8 mouse cellular contexts compared by ENCODE assay signal in the genomic region with DNA sequence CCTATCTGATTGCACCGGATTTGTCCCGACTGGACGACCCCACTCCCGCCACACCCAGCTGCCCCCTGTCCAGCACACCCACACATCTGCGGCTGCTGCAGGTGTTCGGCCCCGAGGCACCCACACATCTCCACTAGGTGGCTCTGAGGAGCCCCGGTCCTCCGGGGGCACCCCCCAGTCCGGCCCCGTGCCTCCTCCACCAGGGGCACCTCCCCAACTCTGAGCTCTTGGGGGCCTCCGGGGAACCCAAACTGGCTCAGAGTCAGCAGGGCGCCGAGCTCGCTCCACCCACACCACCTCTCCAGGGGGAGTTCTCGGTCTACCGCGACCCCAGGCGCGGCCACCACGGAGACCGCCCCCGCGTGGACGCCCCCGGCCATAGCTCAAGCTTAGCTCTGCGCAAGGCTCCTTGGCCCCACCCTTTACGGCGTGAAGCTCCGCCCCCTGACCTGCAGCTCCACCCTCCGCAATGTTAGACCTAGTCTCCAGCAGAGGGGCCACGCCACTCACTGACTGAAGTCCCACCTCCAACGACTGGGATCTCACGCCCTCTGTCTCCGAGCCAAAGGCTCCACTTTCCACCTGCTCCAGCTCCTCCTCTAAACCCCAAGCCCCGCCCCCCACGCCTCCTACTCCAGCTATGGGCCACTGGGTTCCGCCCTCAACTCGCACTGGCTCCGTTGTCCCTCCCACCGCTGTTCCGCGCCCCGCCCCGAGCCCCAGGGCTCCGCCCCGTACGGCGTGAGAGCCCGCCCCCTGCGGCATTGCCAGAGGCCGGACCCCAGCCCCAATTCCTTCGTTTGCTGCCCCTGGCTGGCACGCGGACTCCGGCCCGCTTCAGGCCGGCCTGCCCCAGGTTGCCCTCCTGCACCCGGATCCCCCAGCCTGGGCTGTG. TPM values are rescaled to one million over a fixed set of nuclear protein-coding genes. Genes with fewer than 3 reads are reported as not detected.
A peak's percentile ranks its signal among the peaks of the same experiment; 100 is the strongest.
DNase-seq lines count a peak whose midpoint lies in the region; ATAC-seq and TF ChIP-seq lines count a peak whose summit lies in the region.

No protein-coding gene starts in this region.

- peak; percentile 31; the same call in 1 of the 2 replicates for TF ChIP-seq POLR2A in bone marrow, adult 2 months (IDR thresholded peaks at IDR 0.05; ENCODE audit: borderline replicate concordance, control insufficient read depth, low read depth, low read length)
- TF ChIP-seq POLR2A in limb, embryonic 14.5 days (IDR thresholded peaks at IDR 0.05; ENCODE audit: borderline replicate concordance, extremely low read depth, insufficient read depth, insufficient read length), result peak; percentile 71; the same call in 1 of the 2 replicates

- peak overlapping the region; percentile 73 for H3K4me3 ChIP-seq in bone marrow, adult 2 months (replicated peaks; ENCODE audit: control insufficient read depth, low read depth, low read length)
- H3K4me3 ChIP-seq in embryonic facial prominence, embryonic 15.5 days (replicated peaks), result peak overlapping the region; percentile 71
- peak overlapping the region; percentile 69 for H3K4me3 ChIP-seq in limb, embryonic 14.5 days (replicated peaks; ENCODE audit: low read length)
- H3K4me3 ChIP-seq in midbrain, postnatal 0 days (ENCODE audit: low read depth, low read length), result peak overlapping the region; percentile 65

- peak; percentile 58 for TF ChIP-seq CTCF in bone marrow, adult 2 months (IDR thresholded peaks at IDR 0.05; ENCODE audit: control insufficient read depth, insufficient read depth, low read length)
- peak; percentile 71 for TF ChIP-seq CTCF in midbrain, postnatal 0 days (IDR thresholded peaks at IDR 0.05)

- peaks cover 3% of the 10 kb centered on the region; the same call in 1 of the 2 replicates for H3K4me1 ChIP-seq in bone marrow, adult 2 months (ENCODE audit: control insufficient read depth, insufficient read depth, low read length)
- peaks cover 52% of the 10 kb centered on the region for H3K4me1 ChIP-seq in embryonic facial prominence, embryonic 15.5 days
- peaks cover 21% of the 10 kb centered on the region for H3K4me1 ChIP-seq in limb, embryonic 14.5 days (ENCODE audit: control insufficient read depth, insufficient read depth, low read length)
- peaks cover 19% of the 10 kb centered on the region; the same call in 1 of the 2 replicates for H3K4me1 ChIP-seq in midbrain, postnatal 0 days (ENCODE audit: insufficient read depth, low read length)

- 2% methylated on average over 59 of the region's 59 CpGs for WGBS in bone marrow, adult 2 months
- under 1% methylated on average over 59 of the region's 59 CpGs for WGBS in embryonic facial prominence, embryonic 15.5 days
- under 1% methylated on average over 48 of the region's 59 CpGs for WGBS in limb, embryonic 14.5 days
- WGBS in midbrain, postnatal 0 days, result 1% methylated on average over 56 of the region's 59 CpGs

- H3K9me3 ChIP-seq in embryonic facial prominence, embryonic 15.5 days (replicated peaks), result no peaks in the 10 kb centered on the region
- no peaks in the 10 kb centered on the region for H3K9me3 ChIP-seq in limb, embryonic 14.5 days (ENCODE audit: control insufficient read depth, low read length)
- H3K9me3 ChIP-seq in midbrain, postnatal 0 days (ENCODE audit: low read length), result no peaks in the 10 kb centered on the region

- peaks cover 30% of the 10 kb centered on the region for H3K36me3 ChIP-seq in embryonic facial prominence, embryonic 15.5 days
- H3K36me3 ChIP-seq in limb, embryonic 14.5 days (ENCODE audit: control insufficient read depth, insufficient read depth, low read length), result peaks cover 38% of the 10 kb centered on the region
- H3K36me3 ChIP-seq in midbrain, postnatal 0 days (ENCODE audit: insufficient read depth, low read length), result peaks cover 20% of the 10 kb centered on the region

- peak; percentile 100 for DNase-seq in 416B (ENCODE audit: low read depth)
- peak; percentile 99 for DNase-seq in heart, adult 8-10 months (ENCODE audit: low spot score)
- DNase-seq in kidney, adult 9 months, result peak; percentile 100
- peak; percentile 100 for DNase-seq in limb, embryonic 14.5 days (ENCODE audit: low spot score)
- DNase-seq in midbrain, postnatal 0 days (ENCODE audit: low spot score), result peak; percentile 99
- peak; percentile 99 for DNase-seq in spleen, postnatal 14 days (ENCODE audit: low spot score in 2 of 2)

- H3K4me2 ChIP-seq in embryonic facial prominence, embryonic 15.5 days (replicated peaks), result peak overlapping the region; percentile 87
- peak overlapping the region; percentile 68 for H3K4me2 ChIP-seq in limb, embryonic 14.5 days (replicated peaks; ENCODE audit: low read depth, low read length, severe bottlenecking)
- peak overlapping the region; percentile 84 for H3K4me2 ChIP-seq in midbrain, postnatal 0 days (ENCODE audit: low read depth, low read length, poor library complexity, severe bottlenecking)

- peak overlapping the region; percentile 76 for H3K9ac ChIP-seq in embryonic facial prominence, embryonic 15.5 days
- peak overlapping the region; percentile 79 for H3K9ac ChIP-seq in limb, embryonic 14.5 days (ENCODE audit: low read depth, low read length, severe bottlenecking)
- peak overlapping the region; percentile 74 for H3K9ac ChIP-seq in midbrain, postnatal 0 days (replicated peaks; ENCODE audit: low read length, poor library complexity, severe bottlenecking)

- peak overlapping the region; percentile 80 for H3K27ac ChIP-seq in bone marrow, adult 2 months (ENCODE audit: control insufficient read depth, insufficient read depth, low read depth, low read length, poor library complexity)
- H3K27ac ChIP-seq in embryonic facial prominence, embryonic 15.5 days (replicated peaks), result peak overlapping the region; percentile 96
- peak overlapping the region; percentile 91 for H3K27ac ChIP-seq in limb, embryonic 14.5 days (replicated peaks; ENCODE audit: low read depth, low read length)
- peak overlapping the region; percentile 95 for H3K27ac ChIP-seq in midbrain, postnatal 0 days (ENCODE audit: low read depth, low read length)

- no peaks in the 10 kb centered on the region for H3K27me3 ChIP-seq in embryonic facial prominence, embryonic 15.5 days
- H3K27me3 ChIP-seq in limb, embryonic 14.5 days (ENCODE audit: control insufficient read depth, insufficient read depth, low read length), result no peaks in the 10 kb centered on the region
- H3K27me3 ChIP-seq in midbrain, postnatal 0 days (ENCODE audit: insufficient read depth, low read length), result no peaks in the 10 kb centered on the region

- ATAC-seq in embryonic facial prominence, embryonic 15.5 days (ENCODE audit: insufficient number of reproducible peaks, low FRiP score, low TSS enrichment, low read depth), result peak; percentile 93
- ATAC-seq in limb, embryonic 14.5 days (ENCODE audit: low FRiP score, low read depth), result peak; percentile 90
- peak; percentile 90 for ATAC-seq in midbrain, postnatal 0 days (ENCODE audit: low FRiP score)

RNA-seq across cellular contexts. Expression of a gene that starts 0.6 kb away (rescaled TPM):
- polyA plus RNA-seq in bone marrow, adult 2 months (2011; ENCODE audit: insufficient read depth, insufficient read length, low replicate concordance, missing spikeins), result 40.9 and 42.3 TPM in 2 replicates
- 112 and 119 TPM in 2 replicates for polyA plus RNA-seq in embryonic facial prominence, embryonic 15.5 days (2015; fragmentation: Nextera tagmentation; extraction: Ambion mirVana)
- 10 to 100 TPM; 17.2 to 23.1 (median 20.9) TPM for total RNA-seq in heart, adult 8-10 months (2022)
- 39.9 and 73.3 TPM in 2 replicates for polyA plus RNA-seq in limb, embryonic 14.5 days (2012; rRNA removed)
- polyA plus RNA-seq in limb, embryonic 14.5 days (2014; fragmentation: Nextera tagmentation; extraction: Ambion mirVana), result 71.5 and 80.5 TPM in 2 replicates
- total RNA-seq in midbrain, postnatal 0 days (2014; rRNA removed), result 24.9 and 29.3 TPM in 2 replicates
- polyA plus RNA-seq in midbrain, postnatal 0 days (2015; fragmentation: Nextera tagmentation; extraction: Ambion mirVana), result 149 and 155 TPM in 2 replicates

RNA-seq across cellular contexts. Expression of a gene that starts 3.5 kb away (rescaled TPM):
- 9.7 and 14.6 TPM in 2 replicates for polyA plus RNA-seq in bone marrow, adult 2 months (2011; ENCODE audit: insufficient read depth, insufficient read length, low replicate concordance, missing spikeins)
- 48.2 and 49.1 TPM in 2 replicates for polyA plus RNA-seq in embryonic facial prominence, embryonic 15.5 days (2015; fragmentation: Nextera tagmentation; extraction: Ambion mirVana)
- 10 to 100 TPM; 15.6 to 16.2 (median 15.6) TPM for total RNA-seq in heart, adult 8-10 months (2022)
- polyA plus RNA-seq in limb, embryonic 14.5 days (2012; rRNA removed), result 80.6 and 102 TPM in 2 replicates
- 36.6 and 42.4 TPM in 2 replicates for polyA plus RNA-seq in limb, embryonic 14.5 days (2014; fragmentation: Nextera tagmentation; extraction: Ambion mirVana)
- 14.7 and 16.6 TPM in 2 replicates for total RNA-seq in midbrain, postnatal 0 days (2014; rRNA removed)
- 9.5 and 9.8 TPM in 2 replicates for polyA plus RNA-seq in midbrain, postnatal 0 days (2015; fragmentation: Nextera tagmentation; extraction: Ambion mirVana)

RNA-seq across cellular contexts. Expression of a gene that starts 5.0 kb away (rescaled TPM):
- 83.5 and 137 TPM in 2 replicates for polyA plus RNA-seq in bone marrow, adult 2 months (2011; ENCODE audit: insufficient read depth, insufficient read length, low replicate concordance, missing spikeins)
- polyA plus RNA-seq in embryonic facial prominence, embryonic 15.5 days (2015; fragmentation: Nextera tagmentation; extraction: Ambion mirVana), result 224 and 246 TPM in 2 replicates
- total RNA-seq in heart, adult 8-10 months (2022), result 100 to 1,000 TPM in 1 of 4 experiments, 10 to 100 TPM in 3; 75.4 to 112 (median 91.3) TPM
- 277 and 304 TPM in 2 replicates for polyA plus RNA-seq in limb, embryonic 14.5 days (2012; rRNA removed)
- polyA plus RNA-seq in limb, embryonic 14.5 days (2014; fragmentation: Nextera tagmentation; extraction: Ambion mirVana), result 249 and 282 TPM in 2 replicates
- total RNA-seq in midbrain, postnatal 0 days (2014; rRNA removed), result 137 and 150 TPM in 2 replicates
- polyA plus RNA-seq in midbrain, postnatal 0 days (2015; fragmentation: Nextera tagmentation; extraction: Ambion mirVana), result 143 and 144 TPM in 2 replicates

RNA-seq across cellular contexts. Expression of a gene that starts 7.7 kb away (rescaled TPM):
- 10.0 and 14.0 TPM in 2 replicates for polyA plus RNA-seq in bone marrow, adult 2 months (2011; ENCODE audit: insufficient read depth, insufficient read length, low replicate concordance, missing spikeins)
- polyA plus RNA-seq in embryonic facial prominence, embryonic 15.5 days (2015; fragmentation: Nextera tagmentation; extraction: Ambion mirVana), result 51.5 and 53.2 TPM in 2 replicates
- 100 to 1,000 TPM; 488 to 525 (median 495) TPM for total RNA-seq in heart, adult 8-10 months (2022)
- 46.7 and 55.7 TPM in 2 replicates for polyA plus RNA-seq in limb, embryonic 14.5 days (2012; rRNA removed)
- polyA plus RNA-seq in limb, embryonic 14.5 days (2014; fragmentation: Nextera tagmentation; extraction: Ambion mirVana), result 44.9 and 54.5 TPM in 2 replicates
- 33.1 and 44.4 TPM in 2 replicates for total RNA-seq in midbrain, postnatal 0 days (2014; rRNA removed)
- polyA plus RNA-seq in midbrain, postnatal 0 days (2015; fragmentation: Nextera tagmentation; extraction: Ambion mirVana), result 77.7 and 83.2 TPM in 2 replicates

RNA-seq across cellular contexts. Expression of a gene that starts 12.6 kb away (rescaled TPM):
- 14.8 and 28.8 TPM in 2 replicates for polyA plus RNA-seq in bone marrow, adult 2 months (2011; ENCODE audit: insufficient read depth, insufficient read length, low replicate concordance, missing spikeins)
- 23.9 and 27.9 TPM in 2 replicates for polyA plus RNA-seq in embryonic facial prominence, embryonic 15.5 days (2015; fragmentation: Nextera tagmentation; extraction: Ambion mirVana)
- total RNA-seq in heart, adult 8-10 months (2022), result 10 to 100 TPM; 48.7 to 62.9 (median 53.7) TPM
- polyA plus RNA-seq in limb, embryonic 14.5 days (2012; rRNA removed), result 32.4 and 38.0 TPM in 2 replicates
- polyA plus RNA-seq in limb, embryonic 14.5 days (2014; fragmentation: Nextera tagmentation; extraction: Ambion mirVana), result 24.4 and 26.8 TPM in 2 replicates
- 14.9 and 31.2 TPM in 2 replicates for total RNA-seq in midbrain, postnatal 0 days (2014; rRNA removed)
- 21.6 and 25.7 TPM in 2 replicates for polyA plus RNA-seq in midbrain, postnatal 0 days (2015; fragmentation: Nextera tagmentation; extraction: Ambion mirVana)

Comparison
In these comparisons a context has a peak if more than half of its experiments do, and no peak if none do; other contexts are left out.
1. Peak in every context shown above with its lines: DNase-seq, ATAC-seq, H3K4me3 ChIP-seq and H3K27ac ChIP-seq.